Mouse (Mus musculus) brain, embryonic 14.5 days (tissue): ENCODE measurements around the gene Snf8.

Experiments used
- CTCF ChIP-seq: fragments of 200-500 bp; IDR thresholded peaks from 2 replicates; pipeline ENCODE4 v1.5.1; 2012; ENCODE audit warnings: inconsistent platforms, mild to moderate bottlenecking, moderate library complexity, borderline replicate concordance; ENCODE audit not compliant: insufficient read depth, insufficient read length; ENCODE audit errors: extremely low read depth
- POLR2A ChIP-seq: fragments of 200-500 bp; IDR thresholded peaks from 2 replicates; pipeline ENCODE4 v1.6.1; 2012; ENCODE audit warnings: mild to moderate bottlenecking, inconsistent platforms, borderline replicate concordance; ENCODE audit not compliant: poor library complexity, insufficient read depth, insufficient read length, severe bottlenecking; ENCODE audit errors: extremely low read depth

DNA sequence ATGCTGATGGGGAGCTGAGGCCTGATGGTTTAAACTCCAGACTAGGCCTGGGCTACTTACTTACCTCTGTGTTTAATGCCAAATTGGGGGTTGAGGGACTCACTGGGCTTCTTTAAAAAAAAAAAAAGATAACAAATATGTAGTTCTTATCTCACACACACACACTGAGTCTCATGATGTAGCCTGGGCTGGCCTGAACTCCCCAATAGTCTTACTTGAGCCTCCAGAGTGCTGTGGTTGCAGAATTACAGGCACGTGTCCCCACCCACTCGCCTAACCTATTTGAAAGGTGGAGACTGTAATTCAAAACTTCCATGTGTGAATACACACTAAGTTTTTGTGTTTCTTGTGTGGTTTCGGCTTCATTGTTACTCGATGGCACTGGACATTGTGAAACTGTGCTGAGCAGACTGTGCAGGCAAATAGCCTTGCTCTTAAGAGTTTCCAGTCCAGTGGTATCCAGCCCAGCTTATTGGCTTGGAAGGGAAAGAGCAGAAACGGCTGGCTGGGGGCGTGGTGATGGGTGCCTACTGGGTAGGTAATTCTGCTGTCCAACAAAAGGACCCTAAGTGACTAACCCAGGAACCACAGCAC is 46.7 kb upstream of the Snf8 start:
- TF ChIP-seq POLR2A = no peak
- no peak for TF ChIP-seq CTCF
